Mouse (Mus musculus) frontal cortex, postnatal 25 days (tissue): ENCODE measurements around the gene Me1.
"Not testable (repeated sequence)": the region's sequence is repeated elsewhere in the genome, so short reads cannot be mapped to it uniquely, and the experiment has no call there.

Experiments
- DNase-seq, 2 experiments: peaks; one replicate each; pipeline ENCODE4 v3.0.0; 2022; ENCODE audit warnings: low spot score in 2 of 2

Gene Me1

GRCm38 (mm10) chr9:86599723-86600303, 95.9 kb downstream of the Me1 start:
- no peak for DNase-seq

DNA sequence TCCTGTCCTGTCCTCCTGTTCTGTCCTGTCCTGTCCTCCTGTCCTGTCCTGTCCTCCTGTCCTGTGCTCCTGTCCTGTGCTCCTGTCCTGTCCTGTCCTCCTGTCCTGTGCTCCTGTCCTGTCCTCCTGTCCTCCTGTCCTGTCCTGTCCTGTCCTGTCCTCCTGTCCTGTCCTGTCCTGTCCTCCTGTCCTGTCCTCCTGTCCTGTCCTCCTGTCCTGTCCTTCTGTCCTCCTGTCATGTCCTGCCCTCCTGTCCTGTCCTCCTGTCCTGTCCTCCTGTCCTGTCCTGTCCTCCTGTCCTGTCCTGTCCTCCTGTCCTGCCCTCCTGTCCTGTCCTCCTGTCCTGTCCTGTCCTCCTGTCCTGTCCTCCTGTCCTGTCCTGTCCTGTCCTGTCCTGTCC, 98.8 kb downstream of the Me1 start:
- not testable (repeated sequence) for DNase-seq

DNA sequence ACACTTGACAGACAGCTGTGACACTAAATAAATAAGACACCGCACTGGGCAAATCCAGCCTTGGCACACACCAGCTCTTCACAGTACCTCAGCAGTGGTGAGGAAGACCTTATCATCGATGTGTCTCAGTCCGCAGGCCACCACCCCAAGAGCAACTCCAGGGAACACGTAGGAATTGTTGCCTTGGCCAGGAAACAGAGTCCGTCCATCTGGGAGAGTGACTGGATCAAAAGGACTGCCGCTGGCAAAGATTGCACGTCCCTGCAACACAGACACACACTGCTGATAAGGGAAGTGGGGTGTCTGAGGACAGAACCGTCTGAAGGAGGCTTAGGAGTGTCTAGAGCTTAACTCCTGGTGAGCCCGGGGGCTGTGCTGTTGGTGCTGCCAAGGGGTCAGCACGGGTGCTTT, 101.4 kb downstream of the Me1 start:
- not testable (repeated sequence) for DNase-seq

DNA sequence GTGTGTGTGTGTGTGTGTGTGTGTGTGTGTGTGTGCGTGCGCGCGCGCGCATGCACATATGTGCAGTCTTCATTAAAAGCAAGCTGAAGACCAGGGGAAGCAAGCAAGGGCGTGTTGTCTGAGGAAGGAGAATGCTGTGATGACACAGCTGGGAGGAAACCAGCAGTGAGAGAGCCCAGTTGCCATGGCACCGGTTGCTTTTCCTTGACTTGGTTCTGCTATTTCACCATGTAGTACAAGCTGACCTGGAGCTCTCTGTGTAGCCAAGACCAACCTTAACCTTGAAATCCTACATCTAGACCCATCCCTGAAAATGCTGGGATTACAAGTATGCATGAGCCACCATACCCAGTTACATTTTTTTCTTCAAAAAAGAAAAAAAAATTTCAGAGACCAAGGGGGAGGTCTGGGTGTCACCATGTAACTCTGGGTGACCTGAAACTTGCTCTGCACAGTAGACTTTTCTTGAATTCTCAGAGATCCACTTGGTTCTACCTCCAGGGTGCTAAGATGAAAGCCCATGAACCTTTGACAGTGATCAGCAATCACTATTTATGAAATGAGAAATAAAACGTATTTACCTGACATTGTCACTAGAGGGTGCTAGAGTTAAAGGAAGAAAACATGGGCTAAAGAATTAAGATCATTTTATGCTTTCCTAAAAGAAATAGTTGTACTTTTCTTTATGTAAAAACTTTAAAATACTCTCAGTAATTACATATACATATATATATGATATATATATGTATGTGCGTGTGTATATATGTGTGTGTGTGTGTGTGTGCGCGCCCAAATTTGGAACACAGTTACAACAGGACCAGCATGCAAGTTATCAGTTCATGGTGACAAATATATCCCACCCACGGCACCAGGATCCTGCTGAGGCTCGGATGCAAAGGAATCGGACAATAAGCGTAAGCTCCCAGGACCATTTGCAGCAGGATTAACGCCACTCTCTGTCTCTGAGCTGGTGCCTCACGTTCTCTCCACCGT, 102.8 kb downstream of the Me1 start:
- DNase-seq = no peak

GRCm38 (mm10) chr9:86587019-86587795, 108.5 kb downstream of the Me1 start:
- no peak for DNase-seq

- peak; percentile 43 to 61 for DNase-seq
Measured at GRCm38 (mm10) chr9:86583740-86584139, 112.0 kb downstream of the Me1 start.

DNA sequence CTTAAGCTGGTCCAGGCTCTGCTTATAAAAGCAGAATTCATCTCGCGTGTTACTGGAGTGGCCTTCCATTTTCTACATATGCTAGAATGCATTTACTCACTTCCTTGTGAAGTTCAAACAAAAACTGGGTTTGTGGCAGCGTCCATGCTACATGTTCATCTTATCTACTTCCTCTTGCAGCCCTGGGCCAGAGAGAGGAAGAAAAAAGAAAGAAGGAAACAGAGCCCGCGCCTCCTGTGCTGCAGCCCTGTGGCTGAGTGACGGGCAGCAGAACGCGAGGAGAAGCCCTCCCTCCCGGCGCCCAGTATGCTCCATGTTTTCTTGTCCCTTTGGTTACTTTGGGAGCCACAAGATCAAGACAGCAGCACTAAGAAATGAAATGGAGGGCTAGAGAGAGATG, 116.1 kb downstream of the Me1 start:
- no peak for DNase-seq

DNA sequence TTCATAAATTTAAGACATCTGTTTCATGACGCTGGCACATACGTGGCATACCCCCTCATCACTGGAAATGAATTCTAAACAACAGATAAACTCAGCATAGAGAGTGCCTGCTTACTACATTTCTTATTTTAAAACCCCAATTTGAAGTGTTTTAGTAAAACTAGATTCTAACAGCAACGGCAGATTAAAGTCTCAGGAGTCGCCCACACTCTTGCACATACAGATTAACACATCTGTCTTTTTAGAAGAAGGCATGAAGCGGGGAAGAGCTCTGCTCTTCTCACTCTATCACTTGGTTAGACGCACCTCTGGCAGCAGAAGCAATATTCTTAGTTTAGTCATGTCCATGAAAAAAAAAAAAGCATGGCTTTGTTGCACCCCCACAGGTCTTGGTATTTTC, 120.6 kb downstream of the Me1 start:
- no peak for DNase-seq

- no peak for DNase-seq
Measured at GRCm38 (mm10) chr9:86573616-86574303, 122.0 kb downstream of the Me1 start.

GRCm38 (mm10) chr9:86572636-86573291, 123.0 kb downstream of the Me1 start:
- peak; percentile 74 for DNase-seq

DNA sequence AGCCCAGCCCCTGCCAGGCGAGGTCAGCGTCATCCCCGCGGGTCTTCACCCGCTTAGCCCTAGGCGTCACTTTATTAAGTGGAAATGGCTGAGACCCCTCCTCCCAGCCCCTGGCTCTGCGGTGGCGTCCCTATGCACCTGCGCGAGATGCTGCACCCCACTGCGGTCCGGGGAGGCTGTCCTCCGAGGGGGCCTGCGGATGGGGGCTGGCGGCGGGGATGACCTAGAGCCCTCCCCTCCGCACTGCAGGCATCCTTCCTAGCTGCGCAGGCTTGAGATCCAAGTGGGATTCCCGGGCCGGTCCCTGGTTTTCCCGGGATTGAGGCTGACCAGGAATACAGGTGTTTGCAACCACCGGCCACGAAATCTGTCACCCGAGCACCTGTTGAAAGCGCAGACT, 123.6 kb downstream of the Me1 start:
- DNase-seq = peak in 1 of 2 experiments; percentile 32

GRCm38 (mm10) chr9:86571540-86572135, 124.1 kb downstream of the Me1 start, which contains the start of the genes Pgm3 and Rwdd2a:
Gene Pgm3 (minus strand): TSS chr9:86571842.
Gene Rwdd2a (plus strand): TSS chr9:86571991.
- peak; percentile 85 to 89 for DNase-seq

DNA sequence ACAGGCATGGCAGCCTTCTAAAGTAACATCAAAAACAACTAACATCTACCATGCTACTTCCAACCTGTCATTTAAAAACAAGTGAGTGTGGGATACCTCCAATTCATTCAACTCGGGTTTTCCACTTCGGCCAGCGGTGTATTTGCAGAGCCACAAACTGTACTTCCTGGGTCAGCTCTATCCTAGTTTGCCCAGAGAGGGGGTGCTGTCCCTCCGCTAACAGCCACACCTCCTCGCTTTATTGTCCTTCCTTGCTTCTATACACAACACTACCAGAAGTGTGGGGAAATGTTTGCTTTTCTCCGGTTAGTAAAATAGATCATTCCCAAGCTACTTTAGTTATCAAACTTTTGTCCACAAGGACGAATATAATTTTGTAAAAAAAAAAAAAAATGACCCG, 124.8 kb downstream of the Me1 start:
- DNase-seq = no peak

GRCm38 (mm10) chr9:86570261-86570890, 125.4 kb downstream of the Me1 start:
- DNase-seq = no peak

GRCm38 (mm10) chr9:86569314-86569910, 126.3 kb downstream of the Me1 start:
- DNase-seq = no peak

DNA sequence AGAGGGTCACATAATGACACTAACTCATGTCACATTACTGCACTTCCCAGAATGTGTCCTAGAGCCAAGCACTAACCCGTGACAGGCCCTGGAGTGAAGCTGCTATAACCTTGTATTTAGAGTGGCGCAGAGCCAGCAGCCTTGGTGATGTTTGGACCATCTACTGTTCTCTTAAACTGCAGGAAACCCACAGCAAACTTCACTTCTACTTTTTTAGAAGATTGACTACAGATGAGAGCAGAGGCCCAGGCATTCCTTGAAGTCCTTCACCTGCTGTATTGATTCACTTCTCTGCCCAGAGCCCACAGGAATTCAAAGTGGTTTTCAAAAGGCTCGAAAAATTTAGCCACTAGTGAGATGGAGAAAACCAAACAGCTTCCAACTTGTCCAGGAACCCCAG, 135.2 kb downstream of the Me1 start:
- no peak for DNase-seq

GRCm38 (mm10) chr9:86554641-86555040, 141.1 kb downstream of the Me1 start:
- DNase-seq = no peak

DNA sequence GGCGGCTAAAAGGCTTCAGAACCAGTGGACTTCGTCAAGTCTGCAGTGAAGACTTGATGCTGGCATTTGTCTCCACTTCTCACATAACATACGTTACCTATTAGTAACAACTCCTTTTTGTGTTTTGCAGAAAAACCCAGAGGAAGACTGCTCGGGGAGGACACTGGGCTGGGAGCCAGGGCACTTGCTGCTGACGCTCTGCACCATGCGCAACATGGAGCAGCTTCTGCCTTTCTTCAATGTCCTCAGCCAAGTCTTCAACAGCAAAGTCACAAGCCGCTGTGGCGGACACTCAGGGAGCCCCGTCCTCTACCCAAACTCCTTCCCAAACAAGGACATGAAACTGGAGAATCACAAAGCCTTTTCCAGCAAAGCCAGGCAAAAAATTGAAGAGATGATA, 141.9 kb downstream of the Me1 start:
- no peak for DNase-seq

- no peak for DNase-seq
Measured at GRCm38 (mm10) chr9:86550717-86551116, 145.0 kb downstream of the Me1 start.
